Mouse (Mus musculus) hindbrain, embryonic 12.5 days (tissue): ENCODE data around the gene Fnbp1l. TPM values are rescaled to one million over a fixed set of nuclear protein-coding genes. Genes with fewer than 3 reads are reported as not detected.

Experiments used
- ATAC-seq: fragments of 200-750 bp; cut with Nextera tagmentation; 2 replicates; pipeline ENCODE4 v1.8.0; 2017; ENCODE audit warnings: moderate TSS enrichment; ENCODE audit not compliant: low FRiP score
- H3K27ac ChIP-seq: fragments of 300-500 bp; sonication (generic); 2 replicates; pipeline ENCODE4 v1.5.1; 2016; ENCODE audit warnings: mild to moderate bottlenecking
- H3K27me3 ChIP-seq: fragments of 300-500 bp; sonication (generic); 2 replicates; pipeline ENCODE4 v1.6.1; 2016; ENCODE audit warnings: mild to moderate bottlenecking
- H3K36me3 ChIP-seq: fragments of 300-500 bp; sonication (generic); 2 replicates; pipeline ENCODE4 v1.6.1; 2016; ENCODE audit warnings: mild to moderate bottlenecking
- H3K4me1 ChIP-seq: fragments of 300-500 bp; sonication (generic); 2 replicates; pipeline ENCODE4 v1.6.1; 2016
- H3K4me2 ChIP-seq: fragments of 300-500 bp; sonication (generic); replicated peaks from 2 replicates; pipeline ENCODE4 v1.6.1; 2016; ENCODE audit warnings: mild to moderate bottlenecking
- H3K4me3 ChIP-seq: fragments of 300-500 bp; sonication (generic); 2 replicates; pipeline ENCODE4 v1.5.1; 2016; ENCODE audit warnings: mild to moderate bottlenecking
- H3K9ac ChIP-seq: fragments of 300-500 bp; sonication (generic); 2 replicates; pipeline ENCODE4 v1.6.1; 2016; ENCODE audit warnings: mild to moderate bottlenecking, moderate library complexity
- H3K9me3 ChIP-seq: fragments of 300-500 bp; sonication (generic); replicated peaks from 2 replicates; pipeline ENCODE4 v1.6.1; 2016; ENCODE audit warnings: mild to moderate bottlenecking
- WGBS: fragments of 180-500 bp; shearing (Covaris S2); methylation state at CpG from one replicate; pipeline ENCODE4 v1.1.7; 2016; 5-methylcytosine and 5-hydroxymethylcytosine counted together
- polyA plus RNA-seq: library from polyadenylated mRNA; unstranded; fragments of >200 nt; fragmentation: Nextera tagmentation; extraction: Ambion mirVana; gene quantifications from 2 replicates; pipeline ENCODE4 v1.2.1, GENCODE M21; 2016

The Fnbp1l gene
- polyA plus RNA-seq, result 139 and 151 TPM in 2 replicates

GRCm38 (mm10) chr3:122618991-122619930 is at the start of gene Fnbp1l:
Fnbp1l (minus strand) TSS chr3:122619715.
- Histone ChIP-seq H3K4me1 (peaks cover 35% of the 10 kb centered on the region), H3K27ac (peak within 1 kb of the TSS; percentile 99), H3K4me2 (peak within 1 kb of the TSS; percentile 63), H3K4me3 (peak within 1 kb of the TSS; percentile 97), H3K36me3 (no peaks in the 10 kb centered on the region), H3K9ac (peak within 1 kb of the TSS; percentile 100), H3K27me3 (no peaks in the 10 kb centered on the region), H3K9me3 (no peaks in the 10 kb centered on the region)
- ATAC-seq, result peak; percentile 88
- under 1% methylated on average over 102 of the region's 118 CpGs for WGBS

- H3K9me3 ChIP-seq, result no peaks in the 10 kb centered on the region
- H3K27ac ChIP-seq, result no peak overlapping the region
- no peak for ATAC-seq
- no peak overlapping the region for H3K4me2 ChIP-seq
- no peaks in the 10 kb centered on the region for H3K36me3 ChIP-seq
- no peak overlapping the region for H3K4me3 ChIP-seq
- H3K9ac ChIP-seq, result no peak overlapping the region
- 74% methylated on average over 2 of the region's 2 CpGs for WGBS
- no peaks in the 10 kb centered on the region for H3K4me1 ChIP-seq
- no peaks in the 10 kb centered on the region for H3K27me3 ChIP-seq
Observed at GRCm38 (mm10) chr3:122660795-122661194, 41.3 kb upstream of the Fnbp1l start.

GRCm38 (mm10) chr3:122659261-122659917 is 39.9 kb upstream of the Fnbp1l start:
- Histone ChIP-seq H3K4me2 (no peak overlapping the region), H3K27ac (no peak overlapping the region), H3K27me3 (no peaks in the 10 kb centered on the region), H3K36me3 (no peaks in the 10 kb centered on the region), H3K4me1 (no peaks in the 10 kb centered on the region), H3K4me3 (no peak overlapping the region), H3K9ac (no peak overlapping the region), H3K9me3 (no peaks in the 10 kb centered on the region)
- 87% methylated on average over 5 of the region's 5 CpGs for WGBS
- ATAC-seq, result no peak

- no peaks in the 10 kb centered on the region for H3K36me3 ChIP-seq
- no peak overlapping the region for H3K4me3 ChIP-seq
- H3K27ac ChIP-seq, result no peak overlapping the region; the same call in 1 of the 2 replicates
- 64% methylated on average over 13 of the region's 13 CpGs for WGBS
- 0 out of 2 replicates have a peak overlapping the region, but pooled peaks have one; percentile 11 for H3K4me2 ChIP-seq
- no peaks in the 10 kb centered on the region for H3K9me3 ChIP-seq
- no peaks in the 10 kb centered on the region for H3K27me3 ChIP-seq
- H3K9ac ChIP-seq, result no peak overlapping the region
- H3K4me1 ChIP-seq, result peaks cover 5% of the 10 kb centered on the region
- no peak; the same call in 1 of the 2 replicates for ATAC-seq
Observed at GRCm38 (mm10) chr3:122647195-122647837, 27.8 kb upstream of the Fnbp1l start.

GRCm38 (mm10) chr3:122640286-122640685 is 20.8 kb upstream of the Fnbp1l start:
- no peaks in the 10 kb centered on the region for H3K9me3 ChIP-seq
- no peaks in the 10 kb centered on the region for H3K36me3 ChIP-seq
- ATAC-seq, result no peak

GRCm38 (mm10) chr3:122639197-122639475 is 19.6 kb upstream of the Fnbp1l start:
- 85% methylated on average over 2 of the region's 2 CpGs for WGBS

More at GRCm38 (mm10) chr3:122640286-122640685, 20.8 kb upstream of the Fnbp1l start:
- no peak overlapping the region for H3K4me2 ChIP-seq
- no peak overlapping the region for H3K27ac ChIP-seq
- H3K4me3 ChIP-seq, result no peak overlapping the region
- no peak overlapping the region for H3K9ac ChIP-seq
- H3K27me3 ChIP-seq, result no peaks in the 10 kb centered on the region
- peaks cover 1% of the 10 kb centered on the region; the same call in 1 of the 2 replicates for H3K4me1 ChIP-seq

GRCm38 (mm10) chr3:122638329-122639196 is 19.0 kb upstream of the Fnbp1l start:
- Histone ChIP-seq H3K4me2 (peak overlapping the region; percentile 21; the same call in 1 of the 2 replicates), H3K27ac (no peak overlapping the region), H3K36me3 (no peaks in the 10 kb centered on the region), H3K9ac (no peak overlapping the region), H3K9me3 (no peaks in the 10 kb centered on the region), H3K27me3 (no peaks in the 10 kb centered on the region), H3K4me1 (peaks cover 4% of the 10 kb centered on the region; the same call in 1 of the 2 replicates), H3K4me3 (no peak overlapping the region)
- WGBS, result 39% methylated on average over 14 of the region's 14 CpGs
- peak; percentile 78 for ATAC-seq

More at GRCm38 (mm10) chr3:122639197-122639475, 19.6 kb upstream of the Fnbp1l start:
- H3K36me3 ChIP-seq, result no peaks in the 10 kb centered on the region
- no peak overlapping the region for H3K27ac ChIP-seq
- ATAC-seq, result peak; percentile 20; the same call in 1 of the 2 replicates
- H3K4me3 ChIP-seq, result no peak overlapping the region
- H3K9ac ChIP-seq, result no peak overlapping the region
- H3K27me3 ChIP-seq, result no peaks in the 10 kb centered on the region
- no peaks in the 10 kb centered on the region for H3K9me3 ChIP-seq
- no peak overlapping the region for H3K4me2 ChIP-seq
- peaks cover 4% of the 10 kb centered on the region; the same call in 1 of the 2 replicates for H3K4me1 ChIP-seq

GRCm38 (mm10) chr3:122637280-122637679 is 17.8 kb upstream of the Fnbp1l start:
- Histone ChIP-seq H3K36me3 (no peaks in the 10 kb centered on the region), H3K27me3 (no peaks in the 10 kb centered on the region), H3K9me3 (no peaks in the 10 kb centered on the region), H3K4me2 (no peak overlapping the region), H3K9ac (no peak overlapping the region), H3K4me3 (no peak overlapping the region), H3K27ac (no peak overlapping the region), H3K4me1 (peaks cover 4% of the 10 kb centered on the region; the same call in 1 of the 2 replicates)
- no peak for ATAC-seq
- WGBS, result 87% methylated on average over 1 of the region's 1 CpGs

- Histone ChIP-seq H3K9ac (no peak overlapping the region), H3K27ac (no peak overlapping the region), H3K27me3 (no peaks in the 10 kb centered on the region), H3K4me3 (no peak overlapping the region), H3K36me3 (no peaks in the 10 kb centered on the region), H3K4me1 (peaks cover 4% of the 10 kb centered on the region; the same call in 1 of the 2 replicates), H3K9me3 (no peaks in the 10 kb centered on the region), H3K4me2 (no peak overlapping the region)
- no peak for ATAC-seq
- WGBS, result 30% methylated on average over 12 of the region's 12 CpGs
Observed at GRCm38 (mm10) chr3:122635246-122635645, 15.7 kb upstream of the Fnbp1l start.

GRCm38 (mm10) chr3:122629580-122629979 is 10.1 kb upstream of the Fnbp1l start:
- Histone ChIP-seq H3K36me3 (no peaks in the 10 kb centered on the region), H3K4me2 (0 out of 2 replicates have a peak overlapping the region, but pooled peaks have one; percentile 17), H3K27ac (no peak overlapping the region), H3K4me3 (no peak overlapping the region), H3K9me3 (no peaks in the 10 kb centered on the region), H3K9ac (no peak overlapping the region), H3K4me1 (no peaks in the 10 kb centered on the region), H3K27me3 (no peaks in the 10 kb centered on the region)
- WGBS, result 15% methylated on average over 13 of the region's 13 CpGs
- ATAC-seq, result no peak

- H3K4me3 ChIP-seq, result no peak overlapping the region
- H3K9me3 ChIP-seq, result no peaks in the 10 kb centered on the region
- H3K4me1 ChIP-seq, result no peaks in the 10 kb centered on the region
- H3K4me2 ChIP-seq, result no peak overlapping the region
- no peak for ATAC-seq
- H3K9ac ChIP-seq, result no peak overlapping the region
- H3K27me3 ChIP-seq, result no peaks in the 10 kb centered on the region
- no peaks in the 10 kb centered on the region for H3K36me3 ChIP-seq
- H3K27ac ChIP-seq, result no peak overlapping the region
- WGBS, result 81% methylated on average over 3 of the region's 3 CpGs
Observed at GRCm38 (mm10) chr3:122628956-122629355, 9.4 kb upstream of the Fnbp1l start.
